Mouse (Mus musculus) gastrocnemius, postnatal 4 days (tissue): ENCODE data around the gene Ankmy2. TPM values are rescaled to one million over a fixed set of nuclear protein-coding genes. Genes with fewer than 3 reads are reported as not detected.
"Not testable (repeated sequence)": the region's sequence is repeated elsewhere in the genome, so short reads cannot be mapped to it uniquely, and the experiment has no call there.

ENCODE experiments used
- DNase-seq, 2 experiments: peaks; one replicate each; pipeline ENCODE4 v3.0.0; 2021 to 2022; ENCODE audit warnings: low spot score in 2 of 2, mixed read lengths in 2 of 2
- total RNA-seq, 2 experiments: library from RNA; stranded (reverse); gene quantifications; 2 replicates each; pipeline ENCODE4 v1.2.3; 2021

Gene Ankmy2
- total RNA-seq, 2 experiments from 2014 or later, result 20.5 to 21.7 TPM

DNA sequence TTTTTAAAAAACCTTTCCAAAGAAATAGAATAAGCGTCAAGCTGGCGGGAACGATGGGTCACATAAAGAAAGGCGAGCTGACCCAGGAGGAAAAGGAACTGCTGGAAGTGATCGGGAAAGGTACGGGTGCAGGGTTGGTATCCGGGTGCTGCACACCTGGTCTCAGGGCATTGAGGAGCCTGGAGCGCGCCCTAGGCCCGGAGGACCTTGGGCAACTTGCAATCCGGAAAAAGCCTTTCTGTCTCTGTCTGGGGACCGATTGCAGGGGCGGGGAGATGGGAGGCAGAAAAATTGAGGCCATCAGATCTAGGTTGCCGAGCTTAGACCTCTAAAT lies 357 bp downstream of the Ankmy2 start:
- DNase-seq, result no peak

GRCm38 (mm10) chr12:36157638-36158308 lies 859 bp downstream of the Ankmy2 start, which contains the start of gene Bzw2:
Bzw2 (minus strand) TSS chr12:36158080.
- DNase-seq, result peak in 1 of 2 experiments; percentile 68

DNA sequence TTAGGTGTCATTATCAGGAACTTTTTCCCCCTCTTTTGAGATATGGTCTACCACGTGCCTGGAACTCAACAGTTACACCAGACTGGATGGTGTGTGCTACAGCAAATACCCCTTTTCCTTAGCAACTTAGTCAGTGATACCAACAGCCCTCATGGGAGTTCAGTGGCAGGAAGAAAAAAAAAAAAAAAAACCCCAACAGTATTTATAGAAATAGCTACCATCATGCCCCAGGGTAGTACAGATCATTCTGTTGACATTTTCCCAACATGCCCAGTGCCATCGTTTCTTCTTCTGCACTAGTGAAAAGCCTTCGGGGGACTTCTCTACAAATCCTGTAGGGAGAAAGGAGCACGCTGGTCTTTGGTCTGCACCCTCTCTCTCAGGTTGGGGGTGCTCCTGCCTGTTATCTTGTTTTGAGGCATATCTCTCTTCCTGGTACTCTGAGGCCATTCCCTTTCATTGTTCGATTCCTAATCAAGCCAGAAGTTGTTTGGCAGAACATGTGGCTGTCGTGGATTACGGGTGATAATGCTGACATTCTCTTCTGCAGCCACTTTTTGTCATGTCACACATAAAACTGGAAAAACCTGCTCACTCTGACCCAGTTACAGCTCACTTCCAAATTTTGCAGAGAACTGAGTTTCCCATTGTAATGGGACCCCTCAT lies 7.3 kb downstream of the Ankmy2 start:
- DNase-seq, result no peak

- DNase-seq, result no peak
These were observed 8.4 kb downstream of the Ankmy2 start for GRCm38 (mm10) chr12:36165299-36165698.

GRCm38 (mm10) chr12:36177227-36177626 lies 20.3 kb downstream of the Ankmy2 start:
- no peak for DNase-seq

GRCm38 (mm10) chr12:36182570-36182969 lies 25.7 kb downstream of the Ankmy2 start:
- no peak for DNase-seq

- no peak for DNase-seq
These were observed 30.2 kb downstream of the Ankmy2 start for GRCm38 (mm10) chr12:36187081-36187480.

DNA sequence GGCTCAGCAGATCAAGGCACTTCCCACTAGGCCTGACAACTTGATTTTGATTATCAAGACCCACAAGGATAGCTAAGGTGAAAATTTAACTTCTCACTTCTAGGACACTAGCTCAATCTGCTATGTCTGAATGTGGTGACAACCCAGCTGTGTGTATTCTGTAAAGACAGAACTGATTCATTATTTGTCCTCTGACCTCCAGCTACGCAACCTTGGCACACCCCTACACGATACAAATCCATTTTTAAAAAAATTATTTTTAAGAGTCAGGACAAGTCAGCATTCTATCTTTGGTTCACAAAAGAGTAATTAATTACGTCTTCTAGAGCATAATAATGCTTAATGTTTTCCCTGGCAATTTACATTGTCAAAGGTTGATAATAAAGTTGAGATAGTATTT lies 32.7 kb downstream of the Ankmy2 start:
- no peak for DNase-seq

DNA sequence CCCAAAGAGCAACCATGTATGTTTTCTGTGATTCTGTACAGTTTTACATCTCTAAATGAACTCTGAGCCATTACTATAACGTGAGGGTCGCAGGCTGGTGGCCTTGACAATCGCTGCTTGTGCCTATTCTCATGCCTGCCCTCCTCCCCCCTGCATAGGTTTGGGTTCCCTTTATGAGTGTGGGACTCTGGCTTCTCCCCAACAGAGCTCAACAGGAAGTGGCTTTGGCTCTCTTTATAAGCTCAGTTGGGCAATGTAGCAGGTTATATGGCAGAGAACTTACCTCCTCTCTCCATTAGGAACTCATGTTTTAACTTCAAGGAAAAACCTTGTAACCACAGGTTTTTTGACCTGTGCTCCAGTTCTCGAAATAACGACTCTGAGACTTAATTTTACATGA lies 33.4 kb downstream of the Ankmy2 start:
- DNase-seq, result no peak

- DNase-seq, result no peak
These were observed 38.1 kb downstream of the Ankmy2 start for GRCm38 (mm10) chr12:36194976-36195375.

GRCm38 (mm10) chr12:36205579-36206119 lies 48.7 kb downstream of the Ankmy2 start:
- not testable (repeated sequence) for DNase-seq

DNA sequence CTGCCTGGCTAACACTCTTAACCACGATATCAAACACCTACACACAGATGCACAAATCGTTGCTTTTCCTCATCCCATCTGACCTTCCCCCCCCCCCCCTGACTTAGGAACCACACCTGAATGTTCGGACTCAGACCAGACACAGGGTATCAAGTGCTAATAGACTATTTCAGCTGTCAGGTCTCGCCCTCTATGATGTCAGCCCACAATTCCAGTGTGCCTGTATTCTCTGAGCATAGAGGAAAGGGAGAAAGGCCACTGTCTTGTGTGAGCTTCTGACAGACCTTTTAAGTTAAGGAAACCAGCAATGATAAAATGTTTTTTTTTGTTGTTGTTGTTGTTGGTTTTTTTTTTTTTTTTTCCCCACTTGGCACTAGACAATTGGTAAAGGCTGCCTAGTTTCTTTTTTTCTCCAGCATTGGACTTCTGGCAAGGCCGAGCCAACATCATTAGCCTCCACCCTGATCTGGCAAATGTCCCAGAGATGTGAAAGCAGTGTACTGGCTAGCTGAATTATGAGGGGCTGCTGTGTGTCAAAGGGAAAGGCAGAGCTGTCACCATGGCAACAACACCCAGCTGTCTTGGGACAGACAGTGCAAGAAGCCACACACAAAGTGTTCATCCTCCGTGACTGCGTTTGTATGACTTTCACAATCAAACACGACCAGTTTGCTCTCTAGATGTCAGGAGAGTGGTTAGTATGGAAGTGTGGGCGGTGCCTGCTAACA lies 50.3 kb downstream of the Ankmy2 start:
- peak; percentile 22 to 56 for DNase-seq

- no peak for DNase-seq
These were observed 50.9 kb downstream of the Ankmy2 start for GRCm38 (mm10) chr12:36207800-36208148.

GRCm38 (mm10) chr12:36208456-36208855 lies 51.5 kb downstream of the Ankmy2 start:
- DNase-seq, result no peak

DNA sequence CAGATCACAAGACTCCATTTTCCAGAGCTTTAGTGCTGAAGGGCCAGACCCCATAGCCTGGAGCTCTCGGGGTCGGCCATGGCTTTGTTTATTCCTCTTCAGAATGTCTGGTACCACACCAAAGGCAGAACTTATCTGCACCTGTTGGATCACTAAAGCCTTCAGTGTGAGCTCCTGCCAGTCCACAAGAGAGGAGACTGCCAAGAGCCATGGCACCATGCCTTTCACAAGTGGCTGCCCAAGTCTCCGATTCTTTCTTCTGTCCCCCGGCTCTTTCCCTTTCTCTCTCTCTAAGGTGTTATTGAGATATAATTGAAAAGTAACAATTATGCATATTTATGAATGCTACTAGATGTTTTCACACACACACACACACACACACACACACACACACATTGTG lies 53.2 kb downstream of the Ankmy2 start:
- no peak for DNase-seq

DNA sequence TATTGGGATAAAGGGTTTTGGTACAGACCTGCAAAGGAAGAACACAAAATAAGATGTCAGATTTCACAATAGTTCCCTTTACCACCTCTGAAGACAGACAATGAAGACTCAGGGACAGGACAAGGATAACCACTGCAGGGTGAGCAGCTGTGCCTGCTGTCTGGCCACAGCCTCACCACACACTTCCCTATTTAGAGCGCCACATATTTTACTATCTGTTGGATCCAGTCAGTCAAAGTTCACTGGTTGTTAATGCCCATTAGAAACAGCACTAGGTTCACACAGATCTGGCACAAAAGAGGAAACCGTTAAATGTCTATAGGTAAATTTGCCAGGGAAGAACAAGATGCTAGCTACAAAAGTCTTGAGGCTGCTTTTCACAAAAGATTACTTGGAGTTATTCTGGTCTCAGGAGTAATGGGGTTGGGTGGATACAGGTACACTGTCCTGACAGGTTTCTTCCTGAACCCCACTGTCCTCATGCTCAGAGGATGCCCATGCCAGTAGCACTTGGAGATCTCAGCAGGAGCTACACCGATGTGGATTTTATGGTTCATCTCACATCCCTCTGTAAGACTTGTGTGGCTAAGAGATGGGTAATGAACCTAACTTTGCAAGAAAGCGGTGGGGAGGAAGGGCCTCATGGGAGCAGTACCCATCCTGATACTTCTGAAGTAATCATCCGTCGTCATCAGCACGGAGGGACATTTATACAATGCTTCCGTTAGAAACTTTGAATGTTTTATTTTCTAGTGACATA lies 57.7 kb downstream of the Ankmy2 start:
- no peak for DNase-seq

GRCm38 (mm10) chr12:36215149-36215480 lies 58.2 kb downstream of the Ankmy2 start:
- DNase-seq, result peak; percentile 24 to 27

DNA sequence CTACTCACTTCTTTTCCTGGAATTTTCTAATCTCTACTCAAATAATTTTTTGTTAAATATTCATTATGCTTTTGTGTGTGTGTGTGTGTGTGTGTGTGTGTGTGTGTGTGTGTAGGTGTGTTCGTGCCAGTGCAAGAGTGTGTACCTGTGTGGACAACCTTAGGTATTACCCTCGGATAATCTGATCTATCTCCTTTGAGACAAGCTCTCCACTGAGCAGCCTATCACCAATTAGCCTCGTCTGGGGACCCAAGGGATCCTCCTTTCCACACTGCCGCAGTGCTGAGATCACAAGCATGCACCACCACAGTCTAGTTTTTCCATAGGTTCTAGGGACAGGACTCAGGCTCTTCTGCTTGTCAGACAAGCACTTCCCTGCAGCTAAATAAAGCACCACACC lies 59.3 kb downstream of the Ankmy2 start:
- no peak for DNase-seq

- no peak for DNase-seq
These were observed 60.0 kb downstream of the Ankmy2 start for GRCm38 (mm10) chr12:36216905-36217304.

GRCm38 (mm10) chr12:36224392-36224791 lies 67.5 kb downstream of the Ankmy2 start:
- no peak for DNase-seq

GRCm38 (mm10) chr12:36231386-36231785 lies 74.5 kb downstream of the Ankmy2 start:
- no peak for DNase-seq

DNA sequence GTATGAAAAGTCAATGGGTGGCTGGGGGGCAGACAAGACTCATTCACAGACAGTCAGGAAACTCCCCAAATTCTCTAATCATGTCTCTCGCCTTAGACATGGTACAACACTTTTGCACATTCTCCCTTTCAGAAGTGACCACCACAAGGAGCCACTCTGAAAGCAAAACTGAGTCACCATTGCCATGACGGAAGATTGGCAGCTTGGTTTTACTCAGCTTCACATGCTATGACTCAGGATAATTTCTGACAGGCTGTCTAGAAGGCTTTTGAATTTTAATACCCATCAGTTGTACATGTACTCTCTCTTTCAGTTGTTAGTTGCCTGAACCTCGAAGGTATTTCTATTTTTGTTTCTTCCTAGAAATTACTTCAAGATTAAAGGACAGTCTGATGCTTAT lies 84.3 kb downstream of the Ankmy2 start:
- no peak for DNase-seq
